Mouse (Mus musculus) testis, postnatal 14 days (tissue): ENCODE measurements around the gene Ipo7.

ENCODE experiments used
- DNase-seq: peaks from one replicate; pipeline ENCODE4 v3.0.0; 2021; ENCODE audit warnings: low spot score

Ipo7 gene

DNA sequence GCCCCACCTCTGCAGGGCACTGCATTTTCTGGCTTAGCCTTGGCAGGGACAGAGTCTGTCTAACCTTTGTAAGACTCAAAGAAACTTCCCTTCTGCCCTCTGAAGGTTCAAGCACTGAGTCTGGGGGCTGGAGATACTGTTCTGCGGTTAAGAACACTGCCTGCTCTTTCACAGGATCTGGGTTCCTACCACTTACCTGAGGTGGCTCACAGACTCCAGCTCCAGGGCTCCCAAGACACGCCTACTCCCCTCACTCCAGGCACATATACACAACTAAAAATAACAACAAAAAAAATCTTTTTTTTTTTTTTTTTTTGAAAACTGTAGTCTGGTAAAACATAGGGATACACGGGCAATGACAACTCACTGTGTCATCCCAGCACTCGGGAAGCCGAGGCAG, 83.2 kb downstream of the Ipo7 start:
- DNase-seq, result no peak

DNA sequence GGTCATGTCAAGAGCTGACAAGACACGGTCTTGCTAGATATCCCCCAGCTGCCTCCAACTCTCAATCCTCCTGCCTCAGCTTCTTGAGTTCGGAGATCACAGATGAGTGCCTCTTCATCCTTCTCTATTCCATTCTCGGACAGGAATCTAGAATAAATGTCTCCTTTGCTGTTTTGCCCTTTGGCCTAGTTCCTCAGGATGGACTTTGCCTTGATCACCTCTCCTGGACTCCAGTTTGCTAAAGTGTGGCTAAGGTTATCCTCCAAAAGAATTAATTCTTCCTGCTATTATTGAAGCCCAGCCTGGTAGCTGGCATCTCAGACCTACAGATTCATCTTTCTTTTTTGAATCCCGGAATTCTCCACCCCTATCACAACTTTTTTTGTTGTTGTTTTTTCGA, 87.0 kb downstream of the Ipo7 start:
- DNase-seq, result no peak
